Mouse (Mus musculus) olfactory bulb, adult 2 months (tissue): Measurements from ENCODE around the gene Ip6k3.

Experiments
- CTCF ChIP-seq: fragments of 200-500 bp; IDR thresholded peaks from 2 replicates; pipeline ENCODE4 v1.5.1; 2012; ENCODE audit warnings: low read depth, mild to moderate bottlenecking, low read length, moderate library complexity; ENCODE audit not compliant: insufficient read depth
- POLR2A ChIP-seq: fragments of 200-500 bp; IDR thresholded peaks from 2 replicates; pipeline ENCODE4 v1.6.1; 2012; ENCODE audit warnings: mild to moderate bottlenecking, low read depth, low read length, moderate library complexity; ENCODE audit not compliant: insufficient read depth

DNA sequence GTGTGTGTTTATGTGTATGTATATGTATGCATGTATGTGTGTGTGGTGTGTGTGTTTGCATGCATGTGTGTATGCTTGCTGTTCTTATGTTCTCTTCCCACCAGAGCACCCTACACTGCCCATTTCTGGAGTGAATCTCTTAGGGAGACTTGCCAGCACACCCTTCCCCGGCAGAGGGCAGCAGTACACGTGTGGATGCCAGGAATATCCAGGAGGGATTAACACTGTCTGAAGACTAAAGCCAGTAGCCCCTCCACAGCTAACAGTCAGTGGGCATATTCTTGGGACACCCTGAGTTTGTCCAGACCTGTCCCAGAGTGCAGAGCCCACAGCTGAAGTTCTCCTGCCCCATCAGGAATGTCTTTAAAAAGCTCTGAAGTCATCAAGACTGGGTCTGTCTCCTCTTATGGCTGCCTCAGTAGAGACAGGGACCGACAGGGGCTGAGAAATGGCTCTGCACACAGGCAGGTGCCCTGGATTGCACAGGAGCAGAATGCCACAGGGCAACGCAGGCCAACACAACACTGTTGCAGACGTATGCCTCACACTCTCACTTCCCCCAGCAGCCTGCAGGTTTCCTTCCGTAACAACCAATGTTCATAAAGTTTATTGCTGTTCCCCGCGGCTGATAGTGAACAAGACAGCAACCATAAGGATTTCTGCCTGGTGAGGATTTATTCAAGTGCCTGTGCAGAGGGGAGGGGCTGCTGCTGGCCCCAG, 2.4 kb downstream of the Ip6k3 start:
- TF ChIP-seq CTCF (no peak), POLR2A (no peak)
